Mouse (Mus musculus): ENCODE data around the gene Olfr521. TPM values are rescaled to one million over a fixed set of nuclear protein-coding genes. Genes with fewer than 3 reads are reported as not detected.

The Olfr521 gene
- not detected in 2 replicates for polyA plus RNA-seq (2012; rRNA removed)

DNA sequence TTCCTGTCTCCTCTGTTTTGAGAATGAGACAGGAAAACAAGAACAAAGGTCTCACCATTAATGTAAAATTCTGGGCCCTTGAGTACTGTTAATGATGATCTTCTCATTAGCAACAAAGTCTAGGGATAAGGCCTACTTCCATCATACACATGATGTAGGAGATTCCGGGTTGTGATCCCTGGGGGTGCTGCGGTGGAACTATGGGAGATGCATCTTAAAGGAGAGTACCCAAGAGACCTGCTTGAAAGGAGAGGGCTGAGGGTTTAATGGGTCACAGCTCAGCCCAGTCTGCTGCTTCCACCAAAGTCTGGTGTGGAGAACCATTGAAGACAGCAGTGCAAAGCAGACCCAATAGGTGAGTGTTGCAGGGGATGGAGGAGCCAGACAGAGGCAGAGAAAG lies at the start of gene Olfr521:
Gene Olfr521, plus strand, starts transcription at position 301 of the 400 bp plus-strand sequence.

DNA sequence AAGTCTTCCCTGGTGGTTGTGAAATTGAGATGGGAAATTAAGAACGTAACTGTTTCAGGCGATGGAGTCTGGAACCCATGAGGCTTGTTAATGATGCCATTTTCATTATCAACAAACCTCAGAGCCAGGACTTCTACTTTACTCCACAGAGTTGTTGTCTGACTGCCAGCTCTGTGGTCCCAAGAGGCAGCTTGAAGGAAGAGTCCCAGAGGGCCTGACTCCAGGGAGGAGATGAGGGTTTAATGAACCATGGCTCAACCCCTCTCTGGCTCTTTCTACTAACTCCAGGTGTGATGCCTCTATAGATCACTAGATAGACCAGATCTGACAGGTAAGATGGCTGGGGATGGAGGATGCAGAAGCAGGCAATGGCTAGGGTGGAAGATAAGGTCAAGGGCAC lies 33.3 kb upstream of the Olfr521 start, which contains the start of gene Olfr520:
Gene Olfr520, plus strand, starts transcription at position 301 of the 400 bp plus-strand sequence.

Other genes starting within 250 kb of the Olfr521 start
- gene Arrb1, start 228.0 kb upstream of the Olfr521 start, polyA plus RNA-seq (2012; rRNA removed): 83.7 and 86.8 TPM in 2 replicates
- 0.32 and 0.42 TPM in 2 replicates for gene Tpbgl, start 136.4 kb upstream of the Olfr521 start, polyA plus RNA-seq (2012; rRNA removed)
- 0.58 and 0.59 TPM in 2 replicates for gene Slco2b1, start 52.2 kb upstream of the Olfr521 start, polyA plus RNA-seq (2012; rRNA removed)
- not detected in 2 replicates for gene Olfr520, start 33.2 kb upstream of the Olfr521 start, polyA plus RNA-seq (2012; rRNA removed)
- gene Neu3, start 64.9 kb downstream of the Olfr521 start, polyA plus RNA-seq (2012; rRNA removed): 2.9 and 3.0 TPM in 2 replicates
- 0.02 TPM in 2 replicates for gene Xrra1, start 95.6 kb downstream of the Olfr521 start, polyA plus RNA-seq (2012; rRNA removed)
- gene Spcs2, start 100.0 kb downstream of the Olfr521 start, polyA plus RNA-seq (2012; rRNA removed): 66.2 and 71.1 TPM in 2 replicates
- gene Rnf169, start 216.9 kb downstream of the Olfr521 start, polyA plus RNA-seq (2012; rRNA removed): 4.4 and 6.1 TPM in 2 replicates
- gene Chrdl2, start 242.7 kb downstream of the Olfr521 start, polyA plus RNA-seq (2012; rRNA removed): not detected in 2 replicates

Data from liver, embryonic 18 days (tissue).